Mouse (Mus musculus): ENCODE results near the gene Myo18b. TPM values are rescaled to one million over a fixed set of nuclear protein-coding genes. Genes with fewer than 3 reads are reported as not detected.

Gene Myo18b
- polyA plus RNA-seq, 1 experiment: 0.75 TPM

DNA sequence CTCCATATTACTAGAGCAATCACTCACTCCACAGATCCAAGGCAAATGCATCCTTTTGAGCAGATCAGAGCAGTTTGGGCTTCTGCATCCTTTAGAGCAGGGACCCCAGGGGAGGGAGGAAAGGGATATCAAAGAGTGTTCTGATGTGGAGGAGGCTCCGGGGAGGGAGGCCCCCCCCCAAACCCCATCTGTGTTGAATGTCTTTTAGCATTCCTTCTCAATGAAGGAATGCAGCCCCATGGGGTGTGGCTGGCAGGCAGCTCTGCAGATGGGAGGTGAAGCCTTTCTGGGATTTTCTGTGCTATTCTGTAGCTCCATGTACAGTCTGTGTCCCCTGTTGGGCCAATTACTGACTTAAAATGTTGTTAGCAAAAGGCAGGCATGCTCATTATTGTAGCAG, 232.5 kb downstream of the Myo18b start:
- Histone ChIP-seq H3K4me1 (ENCODE audit: control insufficient read depth, insufficient read depth, insufficient read length, low read length) (peaks cover 11% of the 10 kb centered on the region), H3K4me3 (ENCODE audit: insufficient read depth, low read depth, low read length) (no peak overlapping the region), H3K27ac (replicated peaks; ENCODE audit: low read depth, low read length) (no peak overlapping the region)

- peaks cover 11% of the 10 kb centered on the region for H3K4me1 ChIP-seq (ENCODE audit: control insufficient read depth, insufficient read depth, insufficient read length, low read length)
- no peak overlapping the region for H3K27ac ChIP-seq (replicated peaks; ENCODE audit: low read depth, low read length)
- H3K4me3 ChIP-seq (ENCODE audit: insufficient read depth, low read depth, low read length): no peak overlapping the region
These were observed 235.2 kb downstream of the Myo18b start for GRCm38 (mm10) chr5:112660924-112661431.

- Histone ChIP-seq H3K27ac (replicated peaks; ENCODE audit: low read depth, low read length) (no peak overlapping the region), H3K4me1 (ENCODE audit: control insufficient read depth, insufficient read depth, insufficient read length, low read length) (peaks cover 11% of the 10 kb centered on the region), H3K4me3 (ENCODE audit: insufficient read depth, low read depth, low read length) (no peak overlapping the region)
These were observed 236.9 kb downstream of the Myo18b start for GRCm38 (mm10) chr5:112659295-112659694.

GRCm38 (mm10) chr5:112656811-112657210, 239.4 kb downstream of the Myo18b start:
- Histone ChIP-seq H3K4me3 (ENCODE audit: insufficient read depth, low read depth, low read length) (no peak overlapping the region), H3K27ac (replicated peaks; ENCODE audit: low read depth, low read length) (no peak overlapping the region), H3K4me1 (ENCODE audit: control insufficient read depth, insufficient read depth, insufficient read length, low read length) (peaks cover 11% of the 10 kb centered on the region)

DNA sequence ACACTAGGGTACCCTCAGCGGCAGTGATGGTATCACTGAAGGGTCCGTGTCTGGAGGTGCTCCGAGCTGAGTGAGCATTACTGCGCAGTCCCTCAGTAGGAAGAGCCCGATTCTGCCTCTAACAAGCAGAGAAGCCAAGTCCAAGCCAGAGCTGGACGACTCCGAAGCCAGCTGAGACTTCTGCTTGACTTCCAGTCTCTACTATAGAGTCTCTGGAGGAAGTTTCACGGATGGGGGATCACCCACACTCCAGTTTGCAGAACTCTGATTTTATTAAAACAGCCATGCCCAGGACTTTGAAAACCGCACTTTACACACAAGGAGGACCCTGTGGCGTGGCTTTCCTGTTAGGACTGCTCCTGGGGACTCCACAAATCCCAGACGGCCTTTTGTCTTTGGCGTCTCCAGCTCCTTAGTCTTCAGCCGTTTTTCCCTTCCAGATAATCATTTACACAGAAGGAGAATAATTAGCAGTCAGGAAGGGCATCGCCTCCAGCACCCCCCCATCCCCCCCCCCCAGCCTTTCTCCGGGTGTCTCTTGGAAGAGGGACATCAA, 240.1 kb downstream of the Myo18b start:
- no peak overlapping the region for H3K4me3 ChIP-seq (ENCODE audit: insufficient read depth, low read depth, low read length)
- H3K27ac ChIP-seq (replicated peaks; ENCODE audit: low read depth, low read length): no peak overlapping the region

GRCm38 (mm10) chr5:112655529-112655928, 240.6 kb downstream of the Myo18b start:
- H3K4me1 ChIP-seq (ENCODE audit: control insufficient read depth, insufficient read depth, insufficient read length, low read length): peaks cover 10% of the 10 kb centered on the region
- H3K27ac ChIP-seq (replicated peaks; ENCODE audit: low read depth, low read length): no peak overlapping the region
- no peak overlapping the region for H3K4me3 ChIP-seq (ENCODE audit: insufficient read depth, low read depth, low read length)

More for the DNA sequence above, 240.1 kb downstream of the Myo18b start:
- H3K4me1 ChIP-seq (ENCODE audit: control insufficient read depth, insufficient read depth, insufficient read length, low read length): peaks cover 11% of the 10 kb centered on the region

GRCm38 (mm10) chr5:112652036-112652435, 244.1 kb downstream of the Myo18b start:
- H3K27ac ChIP-seq (replicated peaks; ENCODE audit: low read depth, low read length): no peak overlapping the region
- no peak overlapping the region for H3K4me3 ChIP-seq (ENCODE audit: insufficient read depth, low read depth, low read length)

DNA sequence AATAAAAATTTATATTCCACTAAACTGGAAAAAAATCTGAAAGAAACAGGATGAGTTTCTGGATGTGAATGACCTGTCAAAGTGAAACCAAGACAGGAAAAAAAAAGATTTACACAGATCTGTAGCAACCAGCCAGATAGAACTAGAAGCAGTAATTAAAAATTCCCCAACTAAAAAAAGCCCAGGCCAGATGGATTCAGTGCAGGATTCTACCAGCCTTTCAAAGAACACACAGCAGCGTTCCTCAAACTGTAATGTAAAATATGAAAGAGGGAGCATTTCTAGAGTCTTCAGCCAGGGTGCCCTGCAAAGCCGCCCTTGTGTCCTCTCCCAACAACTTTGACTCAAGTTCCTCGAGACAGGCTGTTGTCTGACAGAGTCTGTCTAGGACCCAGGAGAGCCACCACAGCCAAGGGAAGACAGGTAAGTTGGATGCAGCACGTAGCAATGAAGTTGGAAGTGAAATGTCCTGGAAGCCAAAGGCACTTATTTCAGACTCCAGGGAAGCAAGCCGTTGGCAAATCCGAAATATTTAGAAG, 246.9 kb downstream of the Myo18b start:
- H3K4me3 ChIP-seq (ENCODE audit: insufficient read depth, low read depth, low read length): no peak overlapping the region
- no peaks in the 10 kb centered on the region for H3K4me1 ChIP-seq (ENCODE audit: control insufficient read depth, insufficient read depth, insufficient read length, low read length)
- no peak overlapping the region for H3K27ac ChIP-seq (replicated peaks; ENCODE audit: low read depth, low read length)

More at GRCm38 (mm10) chr5:112652036-112652435, 244.1 kb downstream of the Myo18b start:
- no peaks in the 10 kb centered on the region for H3K4me1 ChIP-seq (ENCODE audit: control insufficient read depth, insufficient read depth, insufficient read length, low read length)

DNA sequence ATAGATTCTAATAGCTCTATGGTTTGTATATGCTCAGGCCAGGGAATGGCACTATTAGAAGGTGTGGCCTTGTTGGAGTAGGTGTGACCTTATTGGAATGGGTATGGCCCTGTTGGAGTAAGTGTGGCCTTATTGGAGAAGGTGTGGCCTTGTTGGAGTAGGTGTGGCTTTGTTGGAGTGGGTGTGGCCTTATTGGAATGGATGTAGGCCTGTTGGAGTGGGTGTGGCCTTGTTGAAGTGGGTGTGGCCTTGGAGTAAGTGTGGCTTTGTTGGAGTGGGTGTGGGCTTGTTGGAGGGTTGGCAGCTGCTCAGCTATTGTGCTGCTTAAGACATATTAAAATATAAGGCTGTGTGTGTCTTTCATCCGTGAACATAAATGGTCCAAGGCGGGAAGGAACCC, 249.3 kb downstream of the Myo18b start:
- Histone ChIP-seq H3K27ac (replicated peaks; ENCODE audit: low read depth, low read length) (no peak overlapping the region), H3K4me1 (ENCODE audit: control insufficient read depth, insufficient read depth, insufficient read length, low read length) (no peaks in the 10 kb centered on the region), H3K4me3 (ENCODE audit: insufficient read depth, low read depth, low read length) (no peak overlapping the region)

GRCm38 (mm10) chr5:112645535-112645934, 250.6 kb downstream of the Myo18b start:
- Histone ChIP-seq H3K4me1 (ENCODE audit: control insufficient read depth, insufficient read depth, insufficient read length, low read length) (no peaks in the 10 kb centered on the region), H3K4me3 (ENCODE audit: insufficient read depth, low read depth, low read length) (no peak overlapping the region), H3K27ac (replicated peaks; ENCODE audit: low read depth, low read length) (no peak overlapping the region)

DNA sequence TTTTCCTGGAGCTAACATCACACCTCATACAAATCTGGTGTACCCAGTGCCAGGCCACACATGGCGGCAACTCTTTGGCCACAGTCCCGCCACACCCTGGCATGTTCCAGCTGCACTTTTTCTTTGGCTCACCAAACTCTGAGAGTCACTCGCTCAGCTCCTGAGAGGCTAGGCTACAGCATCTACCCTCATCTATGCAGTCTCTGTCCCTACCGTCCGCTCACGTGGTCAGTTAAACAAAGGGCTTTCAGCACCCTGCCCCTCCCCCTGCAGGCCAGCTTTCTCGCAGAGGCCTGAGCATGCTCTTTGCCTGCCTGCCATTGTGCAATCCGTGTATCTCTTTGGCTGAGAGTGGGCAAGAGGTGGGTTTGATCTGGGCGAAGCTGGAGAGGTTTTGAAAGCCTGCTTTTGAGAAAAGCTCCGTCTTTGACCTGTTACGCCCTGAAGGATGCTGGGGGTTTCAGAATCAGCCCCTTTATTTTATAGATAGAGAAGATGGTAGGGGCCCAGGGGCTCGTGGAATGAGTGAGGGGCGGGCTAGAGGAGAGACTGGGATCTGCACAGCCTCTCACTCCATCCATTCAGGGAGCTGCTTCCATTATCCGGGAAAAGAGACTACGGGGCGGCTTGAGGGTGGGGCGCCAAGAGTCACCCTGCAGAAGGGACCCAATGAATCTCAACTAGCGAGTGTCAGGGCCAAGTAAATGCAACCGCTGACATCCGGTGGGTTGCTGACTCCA, 252.5 kb downstream of the Myo18b start:
- H3K4me1 ChIP-seq (ENCODE audit: control insufficient read depth, insufficient read depth, insufficient read length, low read length): no peaks in the 10 kb centered on the region
- no peak overlapping the region for H3K27ac ChIP-seq (replicated peaks; ENCODE audit: low read depth, low read length)
- H3K4me3 ChIP-seq (ENCODE audit: insufficient read depth, low read depth, low read length): no peak overlapping the region

GRCm38 (mm10) chr5:112642731-112643130, 253.4 kb downstream of the Myo18b start:
- no peak overlapping the region for H3K27ac ChIP-seq (replicated peaks; ENCODE audit: low read depth, low read length)

GRCm38 (mm10) chr5:112641770-112642169, 254.4 kb downstream of the Myo18b start:
- Histone ChIP-seq H3K4me1 (ENCODE audit: control insufficient read depth, insufficient read depth, insufficient read length, low read length) (no peaks in the 10 kb centered on the region), H3K27ac (replicated peaks; ENCODE audit: low read depth, low read length) (no peak overlapping the region), H3K4me3 (ENCODE audit: insufficient read depth, low read depth, low read length) (no peak overlapping the region)

More at GRCm38 (mm10) chr5:112642731-112643130, 253.4 kb downstream of the Myo18b start:
- H3K4me3 ChIP-seq (ENCODE audit: insufficient read depth, low read depth, low read length): no peak overlapping the region
- H3K4me1 ChIP-seq (ENCODE audit: control insufficient read depth, insufficient read depth, insufficient read length, low read length): no peaks in the 10 kb centered on the region

GRCm38 (mm10) chr5:112641131-112641530, 255.0 kb downstream of the Myo18b start:
- H3K4me3 ChIP-seq (ENCODE audit: insufficient read depth, low read depth, low read length): no peak overlapping the region
- no peaks in the 10 kb centered on the region for H3K4me1 ChIP-seq (ENCODE audit: control insufficient read depth, insufficient read depth, insufficient read length, low read length)
- H3K27ac ChIP-seq (replicated peaks; ENCODE audit: low read depth, low read length): no peak overlapping the region

DNA sequence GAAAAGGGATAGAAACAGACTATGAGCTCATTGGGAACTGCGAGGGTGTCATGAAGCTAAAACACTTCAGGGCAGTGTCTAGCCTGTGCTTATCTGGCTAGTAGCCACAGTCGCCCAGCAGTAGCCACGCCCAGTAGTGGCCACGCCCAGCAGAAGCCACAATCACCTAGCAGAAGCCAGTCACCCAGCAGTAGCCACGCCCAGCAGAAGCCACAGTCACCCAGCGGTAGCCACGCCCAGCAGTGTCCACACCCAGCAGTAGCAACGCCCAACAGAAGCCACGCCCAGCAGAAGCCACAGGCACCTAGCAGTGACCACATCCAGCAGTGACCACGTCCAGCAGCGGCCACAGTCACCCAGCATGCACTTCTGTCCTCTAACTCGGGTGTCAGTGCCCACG, 255.5 kb downstream of the Myo18b start:
- Histone ChIP-seq H3K4me1 (ENCODE audit: control insufficient read depth, insufficient read depth, insufficient read length, low read length) (peaks cover under 1% of the 10 kb centered on the region; the same call in 1 of the 2 replicates), H3K27ac (replicated peaks; ENCODE audit: low read depth, low read length) (no peak overlapping the region), H3K4me3 (ENCODE audit: insufficient read depth, low read depth, low read length) (no peak overlapping the region)

All from brown adipose tissue, adult 24 weeks (tissue).